Mouse (Mus musculus): ENCODE results near the gene Ces2h.
"Not testable (repeated sequence)": the region's sequence is repeated elsewhere in the genome, so short reads cannot be mapped to it uniquely, and the experiment has no call there.

The Ces2h gene

GRCm38 (mm10) chr8:105000586-105000985 lies at the start of gene Ces2h:
Gene Ces2h, plus strand, starts transcription at chr8:105000853.
- DNase-seq = no peak

GRCm38 (mm10) chr8:104961537-104961961 lies 39.1 kb upstream of the Ces2h start, which contains the start of gene Ces2g:
Gene Ces2g, plus strand, starts transcription at chr8:104961718.
- peak; percentile 46 to 60 for DNase-seq

GRCm38 (mm10) chr8:104962229-104962901 lies 38.3 kb upstream of the Ces2h start:
- DNase-seq = no peak

- DNase-seq = no peak
These were observed 37.2 kb upstream of the Ces2h start for GRCm38 (mm10) chr8:104963375-104963894.

- DNase-seq = no peak
These were observed 16.5 kb upstream of the Ces2h start for GRCm38 (mm10) chr8:104984126-104984525.

- no peak for DNase-seq
These were observed 15.7 kb upstream of the Ces2h start for GRCm38 (mm10) chr8:104984942-104985341.

GRCm38 (mm10) chr8:104998191-104998590 lies 2.5 kb upstream of the Ces2h start:
- DNase-seq = no peak

- no peak for DNase-seq
These were observed 1.5 kb upstream of the Ces2h start for GRCm38 (mm10) chr8:104999183-104999582.

- no peak for DNase-seq
These were observed 9.3 kb downstream of the Ces2h start for GRCm38 (mm10) chr8:105010000-105010399.

- DNase-seq = peak in 1 of 2 experiments; percentile 4
These were observed 10.5 kb downstream of the Ces2h start for GRCm38 (mm10) chr8:105011136-105011535.

- DNase-seq = no peak
These were observed 13.7 kb downstream of the Ces2h start for GRCm38 (mm10) chr8:105014391-105014790.

GRCm38 (mm10) chr8:105021954-105022353 lies 21.3 kb downstream of the Ces2h start:
- no peak for DNase-seq

GRCm38 (mm10) chr8:105023087-105023486 lies 22.4 kb downstream of the Ces2h start:
- DNase-seq = no peak

- DNase-seq = no peak
These were observed 24.4 kb downstream of the Ces2h start for GRCm38 (mm10) chr8:105025050-105025449.

GRCm38 (mm10) chr8:105043510-105043909 lies 42.9 kb downstream of the Ces2h start:
- no peak for DNase-seq

- no peak for DNase-seq
These were observed 45.3 kb downstream of the Ces2h start for GRCm38 (mm10) chr8:105045824-105046401.

- no peak for DNase-seq
These were observed 47.8 kb downstream of the Ces2h start, which contains the start of gene Ces3a for GRCm38 (mm10) chr8:105048371-105048854. Gene Ces3a, plus strand, starts transcription at chr8:105048601.

GRCm38 (mm10) chr8:105056211-105056610 lies 55.6 kb downstream of the Ces2h start:
- DNase-seq = no peak

- DNase-seq = no peak
These were observed 59.4 kb downstream of the Ces2h start for GRCm38 (mm10) chr8:105060056-105060455.

- peak; percentile 10 to 17 for DNase-seq
These were observed 66.1 kb downstream of the Ces2h start for GRCm38 (mm10) chr8:105066761-105067160.

- not testable (repeated sequence) for DNase-seq
These were observed 67.3 kb downstream of the Ces2h start for GRCm38 (mm10) chr8:105067905-105068304.

GRCm38 (mm10) chr8:105068971-105069370 lies 68.3 kb downstream of the Ces2h start:
- no peak for DNase-seq
